Mouse (Mus musculus) heart, embryonic 16.5 days (tissue): ENCODE measurements around the gene Vrk2. TPM values are rescaled to one million over a fixed set of nuclear protein-coding genes. Genes with fewer than 3 reads are reported as not detected.

Experiments used
- ATAC-seq: fragments of 200-750 bp; cut with Nextera tagmentation; replicated peaks from 2 replicates; pipeline ENCODE4 v1.8.0; 2017; ENCODE audit warnings: moderate number of reproducible peaks; ENCODE audit not compliant: insufficient read depth, low FRiP score; ENCODE audit errors: extremely low read depth
- H3K27ac ChIP-seq: fragments of 300-500 bp; sonication (generic); 2 replicates; pipeline ENCODE4 v1.5.1; 2014; ENCODE audit warnings: mild to moderate bottlenecking, low read length, control low read depth, moderate library complexity
- H3K27me3 ChIP-seq: fragments of 300-500 bp; sonication (generic); 2 replicates; pipeline ENCODE4 v1.6.1; 2014; ENCODE audit warnings: low read length, mixed read lengths; ENCODE audit not compliant: control insufficient read depth, insufficient read depth
- H3K36me3 ChIP-seq: fragments of 300-500 bp; sonication (generic); 2 replicates; pipeline ENCODE4 v1.6.1; 2014; ENCODE audit not compliant: control insufficient read depth, insufficient read depth
- H3K4me1 ChIP-seq: fragments of 300-500 bp; sonication (generic); 2 replicates; pipeline ENCODE4 v1.6.1; 2014; ENCODE audit warnings: low read length, mixed read lengths; ENCODE audit not compliant: control insufficient read depth, insufficient read depth
- H3K4me2 ChIP-seq: fragments of 300-500 bp; sonication (generic); 2 replicates; pipeline ENCODE4 v1.6.1; 2014; ENCODE audit warnings: low read depth, mild to moderate bottlenecking, control low read depth, low read length
- H3K4me3 ChIP-seq: fragments of 300-500 bp; sonication (generic); 2 replicates; pipeline ENCODE4 v1.5.1; 2014; ENCODE audit warnings: mild to moderate bottlenecking, control low read depth, low read length
- H3K9ac ChIP-seq: fragments of 300-500 bp; sonication (generic); 2 replicates; pipeline ENCODE4 v1.6.1; 2014; ENCODE audit warnings: low read length, control low read depth
- H3K9me3 ChIP-seq: fragments of 300-500 bp; sonication (generic); replicated peaks from 2 replicates; pipeline ENCODE4 v1.6.1; 2016; ENCODE audit warnings: low read length; ENCODE audit not compliant: control insufficient read depth
- WGBS: fragments of 180-500 bp; shearing (Covaris S2); extraction: QIAGEN DNeasy Blood & Tissue Kit; methylation state at CpG from one replicate; pipeline ENCODE4 v1.1.7; 2014; 5-methylcytosine and 5-hydroxymethylcytosine counted together
- polyA plus RNA-seq: library from polyadenylated mRNA; unstranded; fragments of >200 nt; fragmentation: Nextera tagmentation; extraction: Ambion mirVana; gene quantifications from 2 replicates; pipeline ENCODE4 v1.2.1, GENCODE M21; 2015

Vrk2 gene
- polyA plus RNA-seq, 1 experiment from 2014 or later, result 17.6 TPM

- H3K4me2 ChIP-seq, result no peak overlapping the region
- H3K4me1 ChIP-seq, result peaks cover 8% of the 10 kb centered on the region
- no peaks in the 10 kb centered on the region for H3K9me3 ChIP-seq
- peak; percentile 73 for ATAC-seq
- no peak overlapping the region for H3K9ac ChIP-seq
- H3K27ac ChIP-seq, result peak overlapping the region; percentile 61
- H3K4me3 ChIP-seq, result no peak overlapping the region
- H3K27me3 ChIP-seq, result no peaks in the 10 kb centered on the region
- 34% methylated on average over 2 of the region's 2 CpGs for WGBS
- no peaks in the 10 kb centered on the region for H3K36me3 ChIP-seq
Observed at GRCm38 (mm10) chr11:26516086-26516485, 77.7 kb downstream of the Vrk2 start.

- H3K27ac ChIP-seq, result no peak overlapping the region
- no peak for ATAC-seq
- no peaks in the 10 kb centered on the region for H3K27me3 ChIP-seq
- no peaks in the 10 kb centered on the region for H3K9me3 ChIP-seq
- no peaks in the 10 kb centered on the region; the same call in 1 of the 2 replicates for H3K36me3 ChIP-seq
- H3K4me3 ChIP-seq, result no peak overlapping the region
- H3K9ac ChIP-seq, result no peak overlapping the region
- H3K4me2 ChIP-seq, result no peak overlapping the region
- H3K4me1 ChIP-seq, result peaks cover 5% of the 10 kb centered on the region; the same call in 1 of the 2 replicates
Observed at GRCm38 (mm10) chr11:26513683-26514082, 80.1 kb downstream of the Vrk2 start.

- Histone ChIP-seq H3K4me1 (no peaks in the 10 kb centered on the region), H3K9ac (no peak overlapping the region), H3K4me2 (no peak overlapping the region), H3K36me3 (no peaks in the 10 kb centered on the region), H3K27ac (no peak overlapping the region), H3K27me3 (no peaks in the 10 kb centered on the region), H3K9me3 (no peaks in the 10 kb centered on the region), H3K4me3 (no peak overlapping the region)
- WGBS, result 83% methylated on average over 5 of the region's 5 CpGs
- no peak for ATAC-seq
Observed at GRCm38 (mm10) chr11:26495951-26496350, 97.8 kb downstream of the Vrk2 start.

GRCm38 (mm10) chr11:26489761-26490466 is 103.9 kb downstream of the Vrk2 start:
- no peak overlapping the region; the same call in 1 of the 2 replicates for H3K4me2 ChIP-seq
- H3K9me3 ChIP-seq, result no peaks in the 10 kb centered on the region
- no peaks in the 10 kb centered on the region for H3K36me3 ChIP-seq
- H3K27me3 ChIP-seq, result no peaks in the 10 kb centered on the region
- no peaks in the 10 kb centered on the region for H3K4me1 ChIP-seq
- WGBS, result 48% methylated on average over 12 of the region's 12 CpGs
- no peak overlapping the region for H3K4me3 ChIP-seq
- no peak; the same call in 1 of the 2 replicates for ATAC-seq
- no peak overlapping the region for H3K9ac ChIP-seq
- H3K27ac ChIP-seq, result peak overlapping the region; percentile 7; the same call in 1 of the 2 replicates

- Histone ChIP-seq H3K36me3 (no peaks in the 10 kb centered on the region), H3K9ac (no peak overlapping the region), H3K4me2 (no peak overlapping the region), H3K4me3 (no peak overlapping the region), H3K9me3 (no peaks in the 10 kb centered on the region), H3K27ac (no peak overlapping the region), H3K4me1 (no peaks in the 10 kb centered on the region), H3K27me3 (no peaks in the 10 kb centered on the region)
- WGBS, result 93% methylated on average over 3 of the region's 3 CpGs
- ATAC-seq, result no peak
Observed at GRCm38 (mm10) chr11:26481691-26482242, 112.0 kb downstream of the Vrk2 start.

GRCm38 (mm10) chr11:26477037-26477739 is 116.6 kb downstream of the Vrk2 start:
- no peaks in the 10 kb centered on the region for H3K27me3 ChIP-seq
- H3K9me3 ChIP-seq, result no peaks in the 10 kb centered on the region
- no peak overlapping the region for H3K27ac ChIP-seq
- H3K4me1 ChIP-seq, result no peaks in the 10 kb centered on the region
- no peak overlapping the region for H3K4me2 ChIP-seq
- peaks cover 13% of the 10 kb centered on the region for H3K36me3 ChIP-seq
- no peak for ATAC-seq
- no peak overlapping the region for H3K4me3 ChIP-seq
- WGBS, result 58% methylated on average over 6 of the region's 6 CpGs
- no peak overlapping the region for H3K9ac ChIP-seq

- Histone ChIP-seq H3K27ac (no peak overlapping the region), H3K9ac (no peak overlapping the region), H3K27me3 (no peaks in the 10 kb centered on the region), H3K9me3 (no peaks in the 10 kb centered on the region), H3K36me3 (no peaks in the 10 kb centered on the region), H3K4me3 (no peak overlapping the region), H3K4me1 (no peaks in the 10 kb centered on the region), H3K4me2 (no peak overlapping the region)
- 79% methylated on average over 4 of the region's 4 CpGs for WGBS
- ATAC-seq, result no peak
Observed at GRCm38 (mm10) chr11:26454081-26454480, 139.7 kb downstream of the Vrk2 start.

GRCm38 (mm10) chr11:26452693-26453092 is 141.1 kb downstream of the Vrk2 start:
- no peak for ATAC-seq
- H3K4me2 ChIP-seq, result no peak overlapping the region
- H3K9ac ChIP-seq, result no peak overlapping the region
- H3K4me1 ChIP-seq, result no peaks in the 10 kb centered on the region
- no peaks in the 10 kb centered on the region for H3K27me3 ChIP-seq
- no peak overlapping the region for H3K27ac ChIP-seq
- no peaks in the 10 kb centered on the region for H3K9me3 ChIP-seq
- no peaks in the 10 kb centered on the region for H3K36me3 ChIP-seq
- WGBS, result 79% methylated on average over 4 of the region's 4 CpGs
- H3K4me3 ChIP-seq, result no peak overlapping the region

- H3K27ac ChIP-seq, result no peak overlapping the region
- H3K9ac ChIP-seq, result no peak overlapping the region
- no peaks in the 10 kb centered on the region for H3K27me3 ChIP-seq
- ATAC-seq, result no peak
- no peak overlapping the region for H3K4me2 ChIP-seq
- no peaks in the 10 kb centered on the region for H3K4me1 ChIP-seq
- H3K36me3 ChIP-seq, result no peaks in the 10 kb centered on the region
- no peaks in the 10 kb centered on the region for H3K9me3 ChIP-seq
- 71% methylated on average over 2 of the region's 2 CpGs for WGBS
- H3K4me3 ChIP-seq, result no peak overlapping the region
Observed at GRCm38 (mm10) chr11:26451228-26451627, 142.6 kb downstream of the Vrk2 start.
